7 mouse cellular contexts compared by ENCODE assay signal in the genomic region with DNA sequence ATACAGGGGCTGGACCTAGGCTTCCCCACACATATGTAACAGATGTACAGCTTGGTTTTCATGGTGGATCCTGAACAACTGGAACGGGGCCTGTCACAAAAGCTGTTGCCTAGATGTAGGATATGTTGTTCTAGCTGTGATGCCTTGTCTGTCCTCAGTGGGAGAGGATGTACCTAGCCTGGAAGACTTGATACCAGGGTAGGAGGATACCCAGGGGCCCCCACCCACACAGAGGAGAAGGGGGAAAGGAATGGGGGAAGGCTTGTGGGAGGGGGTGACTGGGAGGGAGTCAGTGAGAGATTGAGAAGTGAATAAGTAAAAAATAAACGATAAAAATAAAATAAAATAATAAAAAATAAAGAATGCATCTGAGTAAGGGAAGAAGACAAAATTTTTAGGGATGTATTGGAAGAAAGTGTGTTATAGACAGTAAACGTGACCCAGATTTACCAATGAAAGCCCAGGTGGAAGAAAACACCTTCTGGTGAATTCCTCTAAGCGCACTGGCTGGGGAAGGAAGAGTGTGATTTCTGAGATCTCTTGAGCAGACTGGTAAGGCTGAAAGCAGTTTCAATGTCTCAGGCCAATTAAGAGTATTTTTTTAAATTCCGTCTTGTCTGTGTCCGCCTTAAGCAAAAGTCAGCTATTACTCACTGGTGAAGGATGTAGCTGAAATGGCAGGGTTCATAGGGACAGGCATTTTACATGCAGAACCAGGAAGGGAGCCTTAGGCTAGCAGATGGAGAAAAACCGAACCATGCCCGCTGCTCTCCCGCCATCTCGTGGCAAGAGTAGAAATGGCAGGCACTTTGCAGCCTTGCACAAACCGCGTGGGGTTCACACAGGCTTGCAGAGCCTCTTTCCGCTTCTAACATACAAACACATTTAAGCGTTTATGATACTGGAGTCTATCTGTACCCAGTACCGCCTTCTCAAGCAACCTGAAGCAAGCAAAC. TPM values are rescaled to one million over a fixed set of nuclear protein-coding genes. Genes with fewer than 3 reads are reported as not detected.
DNase-seq lines count a peak whose midpoint lies in the region; ATAC-seq lines count a peak whose summit lies in the region.

No protein-coding gene starts in this region.

- peak; percentile 89 for ATAC-seq in intestine, embryonic 14.5 days (replicated peaks; ENCODE audit: low FRiP score, low TSS enrichment, low read depth)

- H3K36me3 ChIP-seq in intestine, embryonic 14.5 days (ENCODE audit: control insufficient read depth, insufficient read depth, low read length), result no peaks in the 10 kb centered on the region

- no peak overlapping the region for H3K4me3 ChIP-seq in intestine, embryonic 14.5 days (ENCODE audit: low read depth, low read length)

- H3K4me1 ChIP-seq in intestine, embryonic 14.5 days (replicated peaks; ENCODE audit: control insufficient read depth, insufficient read depth, low read length), result no peaks in the 10 kb centered on the region

- no peaks in the 10 kb centered on the region for H3K9me3 ChIP-seq in intestine, embryonic 14.5 days (ENCODE audit: control insufficient read depth, low read length)

- no peak overlapping the region for H3K4me2 ChIP-seq in intestine, embryonic 14.5 days (ENCODE audit: low read length)

- H3K27me3 ChIP-seq in intestine, embryonic 14.5 days (replicated peaks; ENCODE audit: control insufficient read depth, insufficient read depth, low read length), result no peaks in the 10 kb centered on the region

- WGBS in intestine, embryonic 14.5 days, result 26% methylated on average over 15 of the region's 15 CpGs

- peak; percentile 5 for DNase-seq in adrenal gland, adult 8-10 months
- DNase-seq in cerebellum, postnatal 4 days (ENCODE audit: low spot score in 2 of 2), result peak; percentile 84 to 91
- peak; percentile 12 to 14 for DNase-seq in gastrocnemius, adult 8-10 months (ENCODE audit: low spot score in 2 of 2)
- peak; percentile 92 for DNase-seq in intestine, embryonic 14.5 days (ENCODE audit: low spot score)
- DNase-seq in left cerebral cortex, adult 8-10 months (ENCODE audit: low spot score in 2 of 2), result peak; percentile 53 to 78
- DNase-seq in mesoderm, embryonic 11.5 days (ENCODE audit: low read depth, low spot score), result peak; percentile 78
- DNase-seq in skeletal muscle tissue, adult 2 months (ENCODE audit: low read depth, low spot score), result peak; percentile 17

- no peak overlapping the region for H3K9ac ChIP-seq in intestine, embryonic 14.5 days (ENCODE audit: low read length)

- no peak overlapping the region for H3K27ac ChIP-seq in intestine, embryonic 14.5 days (ENCODE audit: low read depth)

RNA-seq across cellular contexts. Expression of a gene that starts 8.1 kb away (rescaled TPM):
- total RNA-seq in adrenal gland, adult 8-10 months (2022), result not detected
- not detected for total RNA-seq in gastrocnemius, adult 8-10 months (2022)
- polyA plus RNA-seq in intestine, embryonic 14.5 days (2014; fragmentation: Nextera tagmentation; extraction: Ambion mirVana), result not detected in 2 replicates
- not detected for total RNA-seq in left cerebral cortex, adult 8-10 months (2022)

Comparison
In these comparisons a context has a peak if more than half of its experiments do, and no peak if none do; other contexts are left out.
1. DNase-seq: peak in every context shown above with its lines; median percentile 92 in intestine, embryonic 14.5 days; 88 in cerebellum, postnatal 4 days; 78 in mesoderm, embryonic 11.5 days; 66 in left cerebral cortex, adult 8-10 months; 17 in skeletal muscle tissue, adult 2 months; 13 in gastrocnemius, adult 8-10 months; 5 in adrenal gland, adult 8-10 months.